Mouse (Mus musculus) erythroblast, adult 5-6 weeks (primary cell): Measurements from ENCODE around the gene Atp6v1g1. TPM values are rescaled to one million over a fixed set of nuclear protein-coding genes. Genes with fewer than 3 reads are reported as not detected.
A peak's percentile ranks its signal among the peaks of the same experiment; 100 is the strongest.

ENCODE experiments used
- ATAC-seq: replicated peaks from 2 replicates; pipeline ENCODE4 v1.8.0; 2016; ENCODE audit warnings: moderate number of reproducible peaks, mild to moderate bottlenecking, moderate TSS enrichment, inconsistent platforms; ENCODE audit not compliant: poor library complexity, low FRiP score, severe bottlenecking
- total RNA-seq, 2 experiments: library from RNA; stranded (forward) in 1 of 2; stranded (reverse) in 1 of 2; fragments of 150-400 nt in 1 of 2; fragments of 200-764, 138-1000 nt in 1 of 2; gene quantifications; 2 replicates each; pipeline versions ENCODE4 v1.2.3 to v1.2.4; 2015 to 2017; ENCODE audit warnings: low replicate concordance in 2 of 2

The Atp6v1g1 gene
- total RNA-seq, 2 experiments from 2014 or later, result 31.0 to 39.6 TPM

DNA sequence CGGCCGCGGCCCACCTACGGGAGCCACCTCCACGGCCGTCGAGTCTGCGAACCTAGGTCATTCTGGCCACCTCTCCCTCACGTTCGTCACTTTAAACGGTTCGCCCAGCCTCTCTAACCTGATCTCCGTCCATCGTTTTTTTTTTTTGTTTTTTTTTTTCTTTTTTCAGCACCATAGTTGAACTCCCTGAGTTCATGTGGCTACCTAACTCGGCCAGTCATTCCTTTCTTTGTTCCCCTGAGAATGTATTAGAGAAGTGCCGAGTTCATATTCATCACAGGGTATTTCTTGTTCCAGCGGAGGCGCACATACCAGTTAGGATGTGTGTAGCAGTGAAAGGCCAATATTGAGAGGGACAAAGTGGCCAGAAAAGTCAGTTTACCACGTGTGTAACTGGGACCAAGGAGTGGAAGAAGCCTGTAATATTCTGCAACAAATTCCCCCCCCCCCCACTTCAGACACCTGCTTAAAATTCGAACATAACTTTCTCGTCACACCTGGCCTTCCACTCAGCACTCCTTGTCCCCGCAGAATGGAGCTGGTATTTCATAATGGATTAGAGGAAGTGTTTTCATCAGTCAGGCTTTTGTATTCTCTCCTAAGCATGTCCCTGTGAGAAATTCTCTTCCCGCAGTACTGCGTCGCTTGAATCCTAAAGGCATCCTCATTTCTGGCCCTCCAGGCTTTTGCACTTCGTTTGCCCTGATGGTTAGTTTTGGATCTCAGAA is 823 bp downstream of the Atp6v1g1 start:
- peak; percentile 40; the same call in 1 of the 2 replicates for ATAC-seq

DNA sequence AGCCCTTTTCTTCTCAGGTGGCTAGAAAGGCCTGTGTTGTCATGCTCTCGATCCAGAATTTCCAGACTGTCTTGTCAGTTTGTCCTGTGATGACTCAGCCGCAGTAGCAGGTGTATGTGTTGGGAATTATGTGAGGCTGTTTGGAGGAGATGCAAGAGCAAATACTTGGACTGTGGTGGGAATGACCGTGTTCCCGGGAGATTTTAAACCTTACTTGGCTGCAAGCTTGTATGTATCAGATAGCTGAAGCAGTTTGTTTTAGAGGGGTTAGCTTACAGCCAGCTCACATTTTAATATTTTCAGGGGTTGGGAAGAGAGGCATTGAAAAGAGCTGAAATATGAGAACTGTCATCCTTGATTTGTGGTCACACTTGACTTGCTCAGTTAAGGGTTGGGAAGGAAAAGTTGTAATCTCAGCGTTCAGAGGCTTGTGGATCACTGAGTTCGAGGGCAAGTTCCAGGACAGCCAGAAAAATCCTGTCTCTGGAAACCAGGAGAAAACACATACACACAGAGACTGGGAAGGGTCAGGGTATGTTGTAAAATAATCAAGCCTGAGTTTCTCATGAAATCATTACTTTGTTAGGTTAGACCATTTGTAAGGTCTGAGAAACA is 2.0 kb downstream of the Atp6v1g1 start:
- no peak for ATAC-seq

DNA sequence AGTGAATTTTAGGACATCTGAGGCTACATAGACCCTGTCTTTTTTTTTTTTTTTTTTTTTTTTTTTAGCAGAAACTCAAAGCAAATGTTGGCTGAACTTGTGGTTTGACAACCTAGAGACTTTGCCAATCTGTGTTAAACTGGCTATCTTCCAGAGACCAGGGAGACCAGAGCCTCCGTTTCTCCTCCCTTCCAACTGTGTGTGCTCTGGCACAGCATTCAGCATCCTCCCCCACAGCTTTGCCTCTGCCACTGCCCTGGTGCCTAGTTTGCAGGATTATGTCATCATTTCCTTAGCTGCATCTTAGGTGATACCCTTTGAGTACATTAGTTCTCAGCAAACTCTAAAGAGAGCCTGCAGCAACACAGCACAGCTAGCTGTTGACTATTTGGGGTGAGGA is 3.2 kb downstream of the Atp6v1g1 start:
- ATAC-seq, result no peak

DNA sequence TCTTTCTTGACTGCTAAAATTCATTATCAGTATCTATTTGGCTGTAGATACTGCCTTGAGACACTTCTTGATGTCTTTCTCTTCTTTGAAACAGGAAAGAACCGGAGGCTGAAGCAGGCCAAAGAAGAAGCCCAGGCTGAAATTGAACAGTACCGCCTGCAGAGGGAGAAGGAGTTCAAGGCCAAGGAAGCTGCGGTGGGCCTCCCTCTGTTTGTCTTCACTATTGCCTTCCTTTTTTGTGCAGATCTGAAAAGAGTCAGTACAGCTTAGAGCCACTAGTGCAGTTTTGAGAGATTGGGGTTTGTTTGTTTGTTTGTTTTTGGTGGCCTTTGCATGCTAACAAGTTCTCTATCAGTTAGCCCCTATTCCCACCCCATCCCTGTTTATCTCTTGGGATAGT is 3.9 kb downstream of the Atp6v1g1 start:
- no peak for ATAC-seq

DNA sequence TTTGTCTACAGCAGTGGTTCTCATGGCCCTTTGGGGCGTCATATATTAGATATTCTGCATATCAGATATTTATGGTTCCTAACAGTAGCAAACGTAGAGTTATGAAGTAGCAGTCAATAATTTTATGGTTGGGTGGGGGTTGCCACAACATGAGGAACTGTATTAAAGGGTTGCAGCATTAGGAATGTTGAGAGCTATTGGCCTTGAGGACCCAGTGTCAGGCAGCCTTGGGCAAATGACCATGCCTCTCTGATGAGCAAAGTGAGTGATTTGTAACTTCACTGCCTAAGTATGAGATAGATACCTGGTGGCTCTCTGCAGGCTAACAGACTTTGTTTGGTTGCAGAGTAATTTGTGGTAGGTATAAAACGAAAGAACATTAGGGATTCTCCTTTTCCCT is 6.3 kb downstream of the Atp6v1g1 start:
- ATAC-seq, result no peak

DNA sequence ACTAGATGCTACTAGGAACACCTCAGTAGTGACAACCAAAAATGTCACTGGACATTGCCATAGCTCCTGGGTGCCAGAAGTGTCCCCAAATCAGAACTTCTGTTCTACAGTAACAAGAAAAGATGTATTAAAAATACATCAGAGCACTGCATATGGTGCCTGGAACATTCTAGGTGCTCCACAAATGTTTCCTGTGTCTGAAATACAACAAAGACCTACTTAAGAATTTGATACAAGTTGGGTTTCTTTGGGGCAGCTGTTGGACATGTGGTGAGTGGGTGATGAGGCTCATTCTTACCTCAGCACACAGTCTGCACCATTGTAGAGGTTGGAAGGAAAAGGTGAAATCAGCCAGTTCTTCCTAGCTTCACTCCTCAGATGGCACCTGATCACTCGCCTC is 8.3 kb downstream of the Atp6v1g1 start:
- no peak for ATAC-seq

DNA sequence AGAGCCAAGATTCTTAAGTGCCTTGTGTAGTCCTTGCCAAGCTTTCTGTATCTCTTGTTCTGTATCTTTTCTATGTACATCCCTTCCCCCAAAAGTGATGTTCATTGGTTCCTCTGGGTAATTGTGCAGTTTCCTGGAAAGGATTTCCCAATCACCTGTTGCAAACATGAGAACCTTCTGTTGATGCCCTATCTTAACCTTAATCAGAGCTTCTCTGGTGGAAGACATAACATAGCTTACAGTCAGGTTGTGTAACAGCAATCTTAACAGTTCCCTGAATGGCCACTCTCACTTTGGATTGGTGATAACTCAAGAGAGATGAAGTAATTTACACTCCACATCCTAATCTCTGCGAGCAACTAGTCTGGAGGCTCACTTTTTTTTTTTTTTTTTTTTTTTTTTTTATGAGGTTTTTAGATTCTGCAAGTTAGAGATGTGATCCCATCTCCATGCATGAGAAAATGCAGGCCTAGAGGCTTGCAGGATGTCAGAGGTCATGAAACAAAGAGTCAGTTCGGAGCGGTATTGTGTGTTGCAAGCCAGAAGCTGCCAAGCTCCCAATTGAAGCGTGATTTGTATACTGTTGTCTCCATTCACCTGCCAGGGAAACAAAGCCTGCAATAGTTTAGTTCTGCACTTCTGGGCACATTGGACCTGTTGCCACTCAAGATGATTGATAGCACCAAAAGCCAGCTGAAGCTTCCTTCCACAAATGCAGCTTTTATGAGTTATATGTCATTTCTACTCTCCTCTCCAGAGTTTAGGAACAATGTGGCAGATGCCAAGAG is 9.4 kb downstream of the Atp6v1g1 start:
- ATAC-seq, result no peak

DNA sequence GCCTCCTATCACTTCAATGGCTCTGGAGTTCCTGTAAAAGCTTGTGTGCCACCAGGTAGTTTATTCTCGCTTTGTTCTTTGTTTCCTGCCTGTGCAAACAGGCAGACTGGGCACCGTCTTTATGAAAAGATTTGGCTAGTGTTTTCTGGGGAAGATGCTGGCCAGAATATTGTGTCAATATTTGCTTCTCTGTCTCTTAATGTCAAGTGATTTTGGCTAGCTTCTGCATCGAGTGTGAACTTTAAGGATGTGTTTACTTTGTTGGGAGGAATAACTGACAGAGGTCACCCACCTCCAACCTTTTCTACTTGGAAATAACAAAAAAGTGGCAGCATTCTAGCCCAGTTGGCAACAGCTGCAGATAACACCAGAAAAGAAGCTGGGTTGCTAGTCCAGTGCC is 10.0 kb downstream of the Atp6v1g1 start:
- no peak for ATAC-seq

DNA sequence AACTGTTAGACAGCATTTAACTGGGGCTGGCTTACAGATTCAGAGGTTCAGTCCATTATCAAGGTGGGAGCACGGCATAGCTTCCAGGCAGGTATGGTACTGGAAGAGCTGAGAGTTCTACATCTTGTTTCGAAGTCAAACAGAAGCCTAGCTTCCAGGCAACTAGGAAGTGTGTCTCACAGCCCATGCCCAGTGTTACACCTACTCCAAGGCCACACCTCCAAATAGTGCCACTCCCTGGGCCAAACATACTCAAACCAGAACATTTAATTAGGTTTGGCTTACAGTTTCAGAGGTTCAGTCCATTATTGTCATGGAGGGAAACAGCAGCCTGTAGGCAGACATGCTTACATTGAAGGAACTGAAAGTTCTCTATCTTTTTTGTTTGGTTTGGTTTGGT is 10.5 kb downstream of the Atp6v1g1 start:
- ATAC-seq, result no peak

DNA sequence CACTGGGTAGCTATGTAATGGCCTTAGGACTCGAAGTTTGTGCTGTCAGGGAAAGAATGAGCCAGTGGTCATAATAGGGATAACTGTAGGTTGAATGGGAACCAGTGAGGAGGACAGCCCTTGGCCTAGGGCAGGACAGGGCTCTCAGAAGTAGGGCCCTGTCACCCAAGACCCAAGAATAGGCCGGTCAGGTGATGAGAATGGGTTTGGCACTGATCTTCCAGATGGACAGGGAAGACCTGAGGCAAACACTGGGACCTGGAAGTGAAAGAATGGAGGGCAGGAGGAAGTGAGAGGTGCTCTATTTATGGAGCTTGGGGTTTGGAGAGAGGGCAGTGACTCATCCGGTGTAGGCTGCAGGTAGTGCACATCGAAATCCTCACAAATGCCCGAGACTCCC is 12.1 kb downstream of the Atp6v1g1 start:
- ATAC-seq, result no peak

DNA sequence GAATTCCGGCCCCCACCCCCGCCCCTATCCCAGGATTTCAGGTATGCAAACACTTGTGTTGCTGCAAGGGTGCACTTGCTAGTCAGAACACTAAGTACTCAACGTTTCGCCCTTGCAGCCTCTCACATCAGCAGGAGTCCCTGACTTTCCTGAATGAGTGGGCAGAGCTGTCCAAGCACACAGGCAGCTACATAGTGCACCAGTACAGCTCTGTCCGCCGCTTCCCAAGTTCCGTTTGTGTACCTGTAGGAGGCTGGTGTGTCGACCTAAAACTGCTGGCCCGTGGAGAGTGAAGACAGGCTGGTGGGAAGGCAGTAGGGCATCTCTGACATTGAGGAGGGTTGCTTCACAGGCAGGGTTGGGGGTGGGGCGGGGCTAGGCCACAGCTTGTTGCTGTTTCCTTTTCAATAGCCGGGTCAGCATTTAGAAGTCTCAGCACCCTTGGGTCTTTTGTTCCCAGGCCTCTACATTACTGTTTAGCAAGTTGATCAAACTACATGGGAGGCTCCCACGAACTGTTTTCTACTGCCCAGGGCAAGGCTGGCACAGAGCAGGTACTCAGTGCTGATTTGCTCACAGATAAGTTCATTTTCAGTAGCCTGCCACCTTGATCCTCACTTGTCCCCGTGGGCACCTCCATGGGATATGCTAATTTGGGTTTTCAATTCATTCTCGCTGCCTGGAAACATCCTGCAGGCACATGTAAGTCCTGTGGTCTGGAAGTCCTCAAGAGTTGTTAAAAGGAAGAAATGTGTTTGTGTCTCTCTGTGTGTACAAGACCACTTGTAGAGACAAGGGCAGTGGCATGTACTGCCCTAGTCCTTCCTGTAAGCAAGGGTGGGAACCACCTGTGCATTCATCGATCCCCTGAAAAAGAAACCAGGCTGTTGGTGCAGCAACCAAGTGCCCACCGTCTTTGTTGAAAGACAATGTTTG is 12.8 kb downstream of the Atp6v1g1 start:
- no peak for ATAC-seq

DNA sequence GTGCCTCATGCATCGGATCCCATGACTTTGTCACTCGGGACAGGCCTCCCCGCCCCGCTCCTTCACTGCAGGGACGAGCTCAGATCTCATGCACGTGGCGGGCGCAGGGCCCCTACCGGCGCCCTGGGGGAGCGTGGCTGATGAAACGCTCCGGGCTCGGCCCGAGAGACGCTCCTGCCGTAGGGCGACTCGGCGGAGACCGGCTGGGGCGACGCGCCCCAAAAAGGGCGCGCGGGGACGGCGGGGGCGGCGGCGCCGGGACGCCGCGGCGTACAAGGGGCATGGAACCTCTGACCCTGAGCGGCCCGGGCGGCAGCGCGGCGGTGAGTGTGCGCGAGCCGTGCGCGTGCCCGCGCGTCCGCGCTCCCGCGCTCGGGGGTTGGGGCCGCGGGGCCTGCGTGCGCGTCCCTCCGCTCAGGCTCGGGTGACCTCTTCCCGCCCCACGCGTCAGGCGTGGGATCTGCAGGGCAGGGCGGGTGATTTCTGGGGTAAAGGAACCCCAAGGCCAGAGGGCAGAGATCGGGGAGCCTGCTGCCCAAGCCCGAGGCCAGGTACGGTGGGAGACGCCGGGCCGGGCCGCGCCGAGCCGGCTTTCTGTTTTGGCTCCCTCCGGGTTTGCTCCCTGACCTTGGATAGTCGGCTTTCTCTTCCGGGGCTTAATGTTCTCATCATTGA is 14.0 kb downstream of the Atp6v1g1 start, which contains the start of gene Tmem268:
Gene Tmem268, plus strand, starts transcription at position 375 of the 675 bp plus-strand sequence.
- ATAC-seq, result peak; percentile 68

DNA sequence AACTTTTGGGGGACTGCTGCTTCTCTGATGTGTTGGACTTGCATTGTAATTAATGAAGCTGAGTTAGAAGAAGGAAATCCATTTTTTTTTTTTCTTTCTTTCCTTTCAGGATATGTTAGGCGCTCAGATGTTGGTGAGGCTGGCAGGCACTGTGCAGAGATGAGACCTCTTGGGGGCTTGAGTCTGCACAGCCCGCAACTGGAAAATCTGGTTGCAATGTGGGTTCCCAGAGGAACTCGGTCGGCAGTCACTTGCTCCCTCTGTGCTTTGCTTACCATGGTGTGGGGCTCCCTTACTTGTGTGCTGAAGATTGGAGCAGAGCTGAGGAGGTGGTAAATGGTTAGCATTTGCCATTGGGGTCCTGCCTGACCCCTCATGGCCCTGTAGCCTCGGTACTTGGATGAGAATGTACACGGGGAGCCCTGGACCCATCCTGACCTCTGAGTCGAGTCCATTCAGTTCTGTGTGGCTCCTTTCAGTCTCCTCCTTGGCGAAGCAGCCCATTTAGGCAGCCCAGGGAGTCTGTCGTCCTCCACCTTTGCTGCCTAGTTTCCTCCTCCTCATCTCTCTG is 14.6 kb downstream of the Atp6v1g1 start:
- no peak for ATAC-seq

DNA sequence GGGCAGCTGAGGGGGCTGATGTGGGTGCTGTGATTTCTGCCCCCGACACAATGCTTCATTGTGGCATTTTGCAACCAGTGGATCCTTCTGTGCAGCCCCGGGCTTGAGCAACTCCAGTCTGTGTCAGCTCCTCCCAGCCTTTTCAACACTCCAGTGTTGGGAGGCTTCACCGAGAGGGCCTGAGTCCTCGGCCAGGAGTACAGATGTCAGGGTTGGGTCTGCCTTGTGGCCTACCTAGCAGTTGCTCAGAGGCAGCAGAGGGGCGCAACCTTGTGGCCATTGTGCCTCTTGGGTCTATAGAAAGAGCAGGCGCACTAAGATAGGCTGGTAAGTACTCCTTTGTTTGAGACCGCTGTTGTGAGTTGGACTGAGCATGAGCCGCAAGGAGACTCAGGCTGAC is 15.5 kb downstream of the Atp6v1g1 start:
- ATAC-seq, result no peak

DNA sequence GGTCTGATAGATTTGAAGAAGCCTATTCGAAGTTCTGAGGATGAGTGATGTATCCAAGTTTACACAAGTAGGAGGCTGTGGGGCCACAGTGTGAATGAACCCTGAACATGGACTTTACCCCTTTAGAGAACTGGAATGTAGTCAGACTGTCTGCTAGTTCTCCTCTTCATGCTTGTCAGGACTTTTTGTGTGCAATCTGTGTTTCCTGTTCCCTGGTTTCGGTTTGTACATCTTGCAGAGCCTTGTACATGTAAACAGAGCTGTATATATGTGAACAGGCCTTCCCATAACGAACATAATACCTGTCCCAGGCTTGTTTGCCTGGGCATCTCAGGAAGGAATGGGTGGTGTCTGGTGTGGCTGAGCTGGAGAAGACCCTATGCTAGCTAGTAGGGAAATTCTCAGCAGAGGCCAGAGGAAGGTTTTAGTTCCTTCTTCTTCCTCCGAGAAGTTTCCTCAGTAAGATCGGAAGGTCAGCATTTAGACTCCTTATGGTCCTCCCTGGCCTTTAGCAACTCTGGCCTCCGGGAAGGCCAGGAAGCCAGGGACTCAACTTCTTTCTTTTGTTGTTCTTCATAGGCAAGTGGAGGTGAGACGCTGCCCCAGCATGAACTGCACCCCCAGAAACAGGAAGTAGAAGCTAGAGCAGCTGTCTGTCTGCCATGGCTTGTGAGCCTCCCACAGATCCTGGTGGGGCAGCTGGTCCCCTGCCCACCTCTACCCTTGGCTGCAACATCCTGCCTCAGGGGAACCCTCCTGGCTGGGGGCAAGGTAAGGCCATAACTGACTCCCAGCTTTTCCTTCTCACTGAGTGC is 17.5 kb downstream of the Atp6v1g1 start:
- ATAC-seq, result no peak

DNA sequence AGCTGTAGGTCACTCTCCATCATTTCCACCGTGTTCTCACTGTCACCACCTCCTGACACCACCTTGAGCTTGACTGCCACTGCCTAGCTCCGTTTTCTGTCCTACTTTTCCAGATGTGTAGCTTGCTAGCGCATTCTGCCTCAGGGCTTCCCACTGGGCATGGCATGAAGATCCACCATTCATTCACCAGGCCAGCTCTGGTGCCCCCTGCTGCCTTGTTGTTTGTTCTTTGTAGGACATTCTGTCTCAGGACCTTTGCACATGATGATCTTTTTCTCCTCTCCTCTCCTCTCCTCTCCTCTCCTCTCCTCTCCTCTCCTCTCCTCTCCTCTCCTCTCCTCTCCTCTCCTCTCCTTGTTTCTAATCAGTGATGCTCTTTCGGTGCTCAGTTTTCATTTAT is 18.2 kb downstream of the Atp6v1g1 start:
- no peak for ATAC-seq

DNA sequence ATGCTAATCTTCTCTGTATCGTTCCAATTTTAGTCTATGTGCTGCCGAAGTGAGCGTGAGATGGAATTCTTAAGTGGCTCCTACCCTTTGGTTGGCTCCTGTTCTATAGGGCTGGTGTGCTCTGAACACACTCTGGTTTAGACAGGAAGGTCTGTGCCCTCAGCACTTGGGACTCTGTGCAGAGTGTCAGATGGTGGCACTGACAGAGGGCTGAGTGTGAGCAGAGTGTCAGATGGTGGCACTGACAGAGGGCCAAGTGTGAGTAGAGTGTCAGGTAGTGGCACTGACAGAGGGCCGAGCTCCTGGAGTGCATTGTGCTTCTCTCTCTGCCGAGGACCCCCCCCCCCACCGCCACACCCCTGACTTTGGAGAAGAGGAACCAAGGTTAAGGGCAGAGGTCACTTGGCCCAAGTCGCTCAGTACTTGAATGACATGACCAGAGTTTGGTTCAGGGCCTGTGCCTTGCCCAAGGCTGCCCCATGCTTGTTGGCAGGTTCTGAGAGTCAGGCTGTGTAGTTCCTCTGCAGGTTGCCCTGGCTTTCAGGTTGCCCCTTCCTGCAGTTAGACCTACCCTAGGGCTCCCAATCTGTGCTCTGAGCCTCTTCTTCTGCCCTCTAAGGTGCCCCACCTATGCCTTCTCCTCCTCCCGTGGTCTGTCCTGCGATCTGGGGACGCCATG is 23.3 kb downstream of the Atp6v1g1 start:
- ATAC-seq, result no peak

DNA sequence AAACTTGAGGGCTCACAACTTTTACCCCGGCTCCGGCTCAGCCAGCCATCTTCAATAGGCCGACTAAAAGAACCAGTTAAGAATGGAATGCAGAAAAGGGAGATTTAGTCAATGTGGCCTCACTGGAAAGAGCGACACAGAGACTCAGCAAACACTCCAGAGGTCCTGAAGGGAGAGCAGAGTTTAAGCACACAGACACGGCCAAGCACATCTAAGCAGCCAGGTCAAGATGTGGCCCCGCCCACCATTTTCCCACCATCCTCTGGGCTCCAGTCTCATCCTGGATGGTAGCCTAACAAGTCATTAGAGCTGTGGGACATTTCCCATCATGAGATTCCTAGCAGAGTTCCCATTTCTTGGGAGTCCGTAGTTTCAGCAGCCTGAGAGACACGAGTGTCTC is 24.8 kb downstream of the Atp6v1g1 start:
- ATAC-seq, result no peak
